Mouse (Mus musculus) kidney, postnatal 10 days (tissue): Measurements from ENCODE around the gene Lrrc29.

Experiments used
- DNase-seq: peaks from one replicate; pipeline ENCODE4 v3.0.0; 2021; ENCODE audit warnings: mixed read lengths

Gene Lrrc29

DNA sequence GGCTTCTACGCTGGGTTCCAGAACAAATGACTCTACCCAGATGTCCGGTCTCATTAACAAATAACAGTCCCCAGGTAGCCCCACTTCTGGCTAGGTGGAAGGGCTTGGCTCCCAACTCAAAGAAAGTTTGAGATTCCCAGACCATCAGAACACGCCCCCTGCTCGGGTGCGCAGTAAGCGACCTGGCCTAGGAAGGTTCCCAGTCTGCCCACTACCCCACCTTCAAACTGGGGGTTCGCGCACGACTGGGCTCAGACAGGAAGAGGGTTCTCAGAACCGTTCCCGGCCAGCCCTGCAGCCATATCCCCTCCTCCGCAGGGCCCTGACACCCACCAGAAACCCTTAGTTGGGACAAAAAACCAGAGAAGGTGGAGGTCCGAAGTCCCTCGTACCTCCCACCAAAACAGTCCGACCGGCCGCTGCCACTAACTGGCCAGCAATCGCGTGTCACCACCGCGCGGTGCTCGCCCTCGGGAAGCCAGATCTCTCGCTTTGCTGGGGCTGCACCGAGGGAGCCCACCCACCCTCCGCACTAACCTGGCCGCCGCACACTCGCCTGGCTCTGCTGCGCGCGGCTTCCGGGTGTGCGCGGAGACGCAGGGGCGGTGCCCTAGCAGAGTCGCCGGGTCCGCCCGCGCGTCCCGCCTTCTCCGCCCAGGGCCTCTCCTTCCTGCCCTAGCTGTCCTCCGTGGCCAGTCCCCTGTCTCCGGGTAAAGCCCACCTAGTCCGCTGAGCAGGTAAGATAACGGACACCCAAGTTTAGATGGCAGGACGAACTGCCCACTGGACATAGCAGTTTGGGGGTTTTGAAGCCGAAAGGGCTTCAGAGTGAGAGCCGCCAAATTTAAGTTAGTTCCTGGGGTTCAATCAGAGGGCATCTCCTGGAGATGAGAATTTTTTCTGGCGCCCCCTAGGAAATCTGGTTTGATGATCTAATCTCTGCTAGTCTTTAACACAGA lies 61.8 kb downstream of the Lrrc29 start, which contains the start of the genes Tradd and Fbxl8:
Gene Tradd (minus strand): TSS at position 586 of the 959 bp plus-strand sequence.
Gene Fbxl8 (plus strand): TSS at position 625 of the 959 bp plus-strand sequence.
- peak; percentile 88 for DNase-seq

DNA sequence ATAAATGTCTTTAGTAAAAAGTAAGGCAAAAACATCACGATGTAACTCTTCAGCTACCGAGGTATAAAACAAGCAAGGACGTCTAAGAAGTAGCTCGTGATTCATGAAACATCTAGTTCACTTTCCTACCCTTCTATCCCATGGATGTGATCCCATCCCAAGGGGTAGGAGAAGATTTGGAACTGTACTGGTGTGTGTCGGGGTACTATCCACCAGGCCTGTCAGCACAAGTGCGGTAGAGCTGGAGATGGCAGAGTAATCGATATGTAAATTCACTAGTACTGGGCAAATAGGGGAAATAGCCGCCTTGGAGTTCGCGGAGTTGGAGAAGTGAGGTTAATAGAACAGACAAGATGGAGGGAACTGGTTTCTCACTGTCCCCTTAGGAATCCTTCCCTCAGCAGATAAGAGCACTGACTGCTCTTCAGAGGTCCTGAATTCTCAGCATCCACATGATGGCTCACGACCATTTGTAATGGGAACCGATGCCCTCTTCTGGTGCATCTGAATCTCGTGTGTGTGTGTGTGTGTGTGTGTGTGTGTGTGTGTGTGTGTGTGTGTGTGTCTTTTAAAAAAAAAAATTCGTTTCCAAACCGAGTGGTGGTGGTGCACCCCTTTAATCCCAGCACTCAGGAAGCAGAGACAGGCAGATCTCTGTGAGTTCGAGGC lies 62.7 kb downstream of the Lrrc29 start:
- DNase-seq, result no peak
